Mouse (Mus musculus): ENCODE data around the gene Aqp7. TPM values are rescaled to one million over a fixed set of nuclear protein-coding genes. Genes with fewer than 3 reads are reported as not detected.

The Aqp7 gene
- polyA plus RNA-seq, 1 experiment from 2014 or later, result not detected

DNA sequence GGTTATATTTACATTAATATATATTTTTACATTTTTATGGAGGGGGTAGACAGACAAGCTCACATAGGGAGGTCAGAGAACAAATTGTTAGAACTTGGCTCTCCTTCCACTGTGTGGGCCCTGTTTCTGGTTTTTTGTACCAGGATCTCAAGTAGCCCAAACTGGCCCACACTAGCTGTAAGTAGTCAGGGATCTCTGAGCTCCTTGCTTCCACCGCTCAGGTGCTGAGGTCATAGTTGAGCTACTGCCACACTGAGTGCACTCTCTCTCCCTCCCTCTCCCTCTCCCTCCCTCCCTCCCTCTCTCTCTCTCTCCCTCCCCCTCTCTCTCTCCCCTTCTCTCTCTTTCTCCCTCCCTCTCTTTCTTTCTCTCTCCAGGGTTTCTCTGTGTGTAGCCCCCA, 8.3 kb upstream of the Aqp7 start:
- Histone ChIP-seq H3K4me1 (no peaks in the 10 kb centered on the region), H3K4me3 (replicated peaks) (no peak overlapping the region), H3K27ac (replicated peaks) (no peak overlapping the region), H3K4me2 (no peak overlapping the region), H3K27me3 (replicated peaks) (no peaks in the 10 kb centered on the region), H3K9ac (replicated peaks) (no peak overlapping the region), H3K36me3 (no peaks in the 10 kb centered on the region), H3K9me3 (replicated peaks) (no peaks in the 10 kb centered on the region)
- ATAC-seq (ENCODE audit: low FRiP score), result no peak
- 38% methylated on average over 1 of the region's 1 CpGs for WGBS

DNA sequence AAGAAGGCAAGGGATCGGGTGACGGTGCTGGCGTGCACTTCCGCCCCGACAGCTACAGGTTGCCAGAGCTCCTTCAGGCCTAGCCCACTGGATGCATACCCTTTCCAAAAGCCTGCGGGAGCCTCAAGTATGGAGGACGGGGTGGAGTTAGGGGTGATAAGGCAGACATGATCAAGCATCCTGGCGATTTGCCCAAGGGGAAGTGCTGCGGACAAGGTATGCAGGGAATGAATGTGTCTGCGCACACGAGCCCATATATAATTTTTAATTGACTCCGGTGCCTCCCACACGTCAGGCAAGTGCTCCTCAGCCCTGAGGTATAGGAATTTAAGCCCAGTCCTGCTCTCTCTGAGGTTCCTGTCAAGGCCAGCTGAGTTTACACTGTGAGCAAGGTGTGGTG, 7.2 kb upstream of the Aqp7 start:
- no peak overlapping the region for H3K27ac ChIP-seq (replicated peaks)
- H3K9ac ChIP-seq (replicated peaks), result no peak overlapping the region
- WGBS, result 82% methylated on average over 13 of the region's 13 CpGs
- ATAC-seq (ENCODE audit: low FRiP score), result no peak
- peaks cover 5% of the 10 kb centered on the region for H3K4me1 ChIP-seq
- H3K36me3 ChIP-seq, result no peaks in the 10 kb centered on the region
- no peak overlapping the region for H3K4me2 ChIP-seq
- H3K4me3 ChIP-seq (replicated peaks), result no peak overlapping the region
- no peaks in the 10 kb centered on the region for H3K9me3 ChIP-seq (replicated peaks)
- H3K27me3 ChIP-seq (replicated peaks), result no peaks in the 10 kb centered on the region

- no peak for ATAC-seq (ENCODE audit: low FRiP score)
- no peaks in the 10 kb centered on the region for H3K36me3 ChIP-seq
- 80% methylated on average over 7 of the region's 7 CpGs for WGBS
Measured at GRCm38 (mm10) chr4:41051781-41052180, 3.8 kb upstream of the Aqp7 start.

DNA sequence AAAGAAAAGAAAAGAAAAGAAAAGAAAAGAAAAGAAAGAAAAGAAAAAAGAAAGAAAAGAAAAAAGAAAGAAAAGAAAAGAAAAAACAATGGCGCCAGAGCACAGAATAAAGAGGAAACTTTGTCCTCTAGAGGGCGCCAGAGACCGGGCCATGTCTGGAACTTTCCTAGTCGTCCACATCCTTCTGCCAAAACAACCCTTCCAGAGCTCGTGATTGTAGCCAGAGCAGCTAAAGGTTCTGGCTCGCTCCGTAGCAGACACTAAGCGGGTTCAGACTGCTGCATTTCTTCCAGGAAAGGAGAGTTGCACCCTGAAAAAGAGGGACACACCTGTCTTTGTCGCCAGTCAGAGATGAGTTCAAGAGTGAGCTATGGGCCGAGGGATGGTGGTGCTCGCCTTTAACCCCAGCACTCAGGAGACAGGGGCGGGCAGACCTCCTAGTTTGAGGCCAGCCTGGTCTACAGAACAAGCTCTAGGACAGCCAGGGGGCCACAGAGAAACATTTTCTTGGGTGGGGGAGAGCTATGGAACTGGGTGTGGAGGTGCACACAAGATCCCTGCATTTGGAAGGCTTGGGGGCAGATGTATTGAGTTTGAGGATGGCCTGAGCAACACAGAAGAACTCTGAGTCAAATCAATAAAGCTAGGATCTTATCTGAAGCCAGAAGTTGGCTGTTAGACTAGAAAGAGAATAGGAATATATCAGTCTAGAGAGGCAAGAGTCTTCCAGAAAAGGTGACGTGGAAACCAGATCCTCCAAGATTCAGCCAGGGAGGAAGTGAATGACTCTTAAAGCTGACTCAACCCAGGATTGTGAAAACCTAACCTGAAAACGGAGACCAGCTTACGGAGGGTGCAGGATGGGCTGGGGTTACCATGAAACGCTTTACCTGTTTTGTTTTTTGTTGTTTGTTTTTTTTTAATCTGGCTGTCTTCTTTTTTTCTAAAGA, 3.1 kb upstream of the Aqp7 start:
- ATAC-seq (ENCODE audit: low FRiP score), result peak; percentile 79
- WGBS, result 36% methylated on average over 16 of the region's 16 CpGs
- 0 out of 2 replicates have a peak overlapping the region, but pooled peaks have one; percentile 21 for H3K4me3 ChIP-seq (replicated peaks)
- H3K36me3 ChIP-seq, result no peaks in the 10 kb centered on the region
- no peaks in the 10 kb centered on the region for H3K27me3 ChIP-seq (replicated peaks)
- H3K4me2 ChIP-seq, result peak overlapping the region; percentile 49
- H3K27ac ChIP-seq (replicated peaks), result no peak overlapping the region
- H3K9ac ChIP-seq (replicated peaks), result peak overlapping the region; percentile 36
- no peaks in the 10 kb centered on the region for H3K9me3 ChIP-seq (replicated peaks)
- peaks cover 5% of the 10 kb centered on the region for H3K4me1 ChIP-seq

More at GRCm38 (mm10) chr4:41051781-41052180, 3.8 kb upstream of the Aqp7 start:
- H3K27ac ChIP-seq (replicated peaks), result no peak overlapping the region
- peaks cover 5% of the 10 kb centered on the region for H3K4me1 ChIP-seq
- no peak overlapping the region for H3K4me2 ChIP-seq
- H3K27me3 ChIP-seq (replicated peaks), result no peaks in the 10 kb centered on the region
- no peak overlapping the region for H3K4me3 ChIP-seq (replicated peaks)
- H3K9me3 ChIP-seq (replicated peaks), result no peaks in the 10 kb centered on the region
- H3K9ac ChIP-seq (replicated peaks), result no peak overlapping the region

- Histone ChIP-seq H3K27me3 (replicated peaks) (no peaks in the 10 kb centered on the region), H3K4me2 (no peak overlapping the region), H3K4me1 (peaks cover 5% of the 10 kb centered on the region), H3K27ac (replicated peaks) (no peak overlapping the region), H3K9me3 (replicated peaks) (no peaks in the 10 kb centered on the region), H3K9ac (replicated peaks) (no peak overlapping the region), H3K4me3 (replicated peaks) (no peak overlapping the region), H3K36me3 (no peaks in the 10 kb centered on the region)
- ATAC-seq (ENCODE audit: low FRiP score), result no peak
- 70% methylated on average over 2 of the region's 2 CpGs for WGBS
Measured at GRCm38 (mm10) chr4:41048926-41049325, 987 bp upstream of the Aqp7 start.

DNA sequence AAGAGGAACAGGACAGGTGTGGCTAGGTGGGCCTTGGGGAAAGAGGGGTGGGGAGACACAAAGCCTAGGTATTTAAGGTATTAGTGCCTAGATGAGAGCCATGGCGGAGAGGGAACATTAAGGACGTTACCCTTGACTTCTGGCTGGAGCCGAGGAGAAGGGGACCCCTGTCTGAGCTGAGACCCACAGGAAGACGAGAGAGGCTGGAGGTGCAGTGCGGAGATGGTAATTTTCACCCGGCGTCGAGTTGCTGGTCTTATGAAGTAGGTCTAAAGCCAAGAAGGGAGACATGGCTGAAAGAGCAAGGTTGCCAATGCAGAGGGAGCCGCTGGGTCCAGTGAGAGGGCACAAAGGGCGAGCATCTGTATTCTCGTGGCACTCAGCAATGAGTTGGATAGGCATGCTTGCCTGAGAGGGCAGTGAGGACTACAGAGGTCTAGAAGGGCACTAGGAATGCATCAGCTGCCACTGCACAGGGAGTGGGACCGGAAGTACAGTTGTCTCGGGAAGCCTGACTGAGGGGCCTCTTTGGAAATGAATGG, 1.6 kb downstream of the Aqp7 start:
- ATAC-seq (ENCODE audit: low FRiP score), result no peak
- Histone ChIP-seq H3K4me3 (replicated peaks) (no peak overlapping the region), H3K27ac (replicated peaks) (no peak overlapping the region), H3K36me3 (no peaks in the 10 kb centered on the region), H3K9me3 (replicated peaks) (no peaks in the 10 kb centered on the region), H3K9ac (replicated peaks) (no peak overlapping the region), H3K4me1 (peaks cover 5% of the 10 kb centered on the region), H3K4me2 (no peak overlapping the region), H3K27me3 (replicated peaks) (no peaks in the 10 kb centered on the region)
- 85% methylated on average over 13 of the region's 13 CpGs for WGBS

GRCm38 (mm10) chr4:41045288-41045687, 2.7 kb downstream of the Aqp7 start:
- no peak overlapping the region for H3K4me3 ChIP-seq (replicated peaks)
- no peak overlapping the region for H3K4me2 ChIP-seq
- no peak for ATAC-seq (ENCODE audit: low FRiP score)
- H3K9me3 ChIP-seq (replicated peaks), result no peaks in the 10 kb centered on the region
- no peak overlapping the region for H3K27ac ChIP-seq (replicated peaks)
- no peaks in the 10 kb centered on the region for H3K4me1 ChIP-seq
- no peak overlapping the region for H3K9ac ChIP-seq (replicated peaks)
- 84% methylated on average over 3 of the region's 3 CpGs for WGBS
- no peaks in the 10 kb centered on the region for H3K27me3 ChIP-seq (replicated peaks)
- no peaks in the 10 kb centered on the region for H3K36me3 ChIP-seq

- Histone ChIP-seq H3K27me3 (replicated peaks) (no peaks in the 10 kb centered on the region), H3K9me3 (replicated peaks) (no peaks in the 10 kb centered on the region), H3K9ac (replicated peaks) (no peak overlapping the region), H3K4me1 (no peaks in the 10 kb centered on the region), H3K4me3 (replicated peaks) (no peak overlapping the region), H3K27ac (replicated peaks) (no peak overlapping the region), H3K36me3 (no peaks in the 10 kb centered on the region), H3K4me2 (no peak overlapping the region)
- no peak for ATAC-seq (ENCODE audit: low FRiP score)
- 85% methylated on average over 5 of the region's 5 CpGs for WGBS
Measured at GRCm38 (mm10) chr4:41043961-41044360, 4.0 kb downstream of the Aqp7 start.

- H3K27me3 ChIP-seq (replicated peaks), result no peaks in the 10 kb centered on the region
- H3K9me3 ChIP-seq (replicated peaks), result no peaks in the 10 kb centered on the region
- no peak overlapping the region for H3K9ac ChIP-seq (replicated peaks)
- no peaks in the 10 kb centered on the region for H3K4me1 ChIP-seq
- no peak overlapping the region for H3K4me2 ChIP-seq
- H3K4me3 ChIP-seq (replicated peaks), result no peak overlapping the region
- H3K27ac ChIP-seq (replicated peaks), result no peak overlapping the region
- no peak for ATAC-seq (ENCODE audit: low FRiP score)
- WGBS, result 81% methylated on average over 12 of the region's 12 CpGs
- H3K36me3 ChIP-seq, result no peaks in the 10 kb centered on the region
Measured at GRCm38 (mm10) chr4:41042880-41043279, 5.1 kb downstream of the Aqp7 start.

DNA sequence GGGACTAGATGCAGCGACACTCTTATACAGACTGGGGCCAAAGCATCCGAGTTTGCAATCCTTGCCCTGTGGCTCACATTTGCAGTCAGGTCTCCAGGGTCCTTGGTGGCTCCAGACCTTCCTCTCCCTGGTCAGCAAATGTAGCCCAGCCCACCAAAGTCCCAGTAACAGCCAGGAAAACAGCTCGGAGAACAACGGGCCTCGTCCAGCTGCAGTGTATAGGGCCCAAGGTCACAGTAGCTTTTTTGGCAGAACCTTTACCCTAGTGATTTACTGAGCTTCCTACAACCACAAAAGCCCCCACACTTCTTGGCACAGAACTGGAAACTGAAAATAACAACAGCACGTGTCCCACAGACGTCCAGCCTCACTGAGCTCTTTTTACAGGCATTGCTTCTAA, 7.0 kb downstream of the Aqp7 start:
- 75% methylated on average over 7 of the region's 7 CpGs for WGBS
- H3K4me2 ChIP-seq, result no peak overlapping the region
- no peak for ATAC-seq (ENCODE audit: low FRiP score)

DNA sequence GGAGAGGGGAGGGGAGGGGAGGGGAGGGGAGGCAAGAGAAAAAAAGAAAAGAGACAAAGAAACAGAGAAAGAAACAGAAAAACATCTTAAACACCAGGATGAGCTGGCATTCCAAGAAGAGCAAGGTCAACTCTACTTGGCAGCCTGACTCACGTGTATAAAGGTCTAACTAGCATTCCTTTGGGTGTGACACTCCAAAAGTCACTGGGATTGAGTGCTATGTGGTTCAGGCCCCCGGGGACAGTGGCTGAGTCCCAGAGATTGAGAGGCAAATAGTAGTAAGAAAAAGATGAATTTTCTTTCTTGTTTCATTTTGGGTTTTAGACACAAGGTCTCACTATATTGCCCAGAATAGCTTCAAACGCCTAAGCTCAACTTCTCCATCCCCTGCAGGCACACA, 10.0 kb downstream of the Aqp7 start:
- 67% methylated on average over 3 of the region's 3 CpGs for WGBS
- ATAC-seq (ENCODE audit: low FRiP score), result no peak
- no peak overlapping the region for H3K4me2 ChIP-seq

More for the DNA sequence above, 7.0 kb downstream of the Aqp7 start:
- H3K9ac ChIP-seq (replicated peaks), result no peak overlapping the region
- no peaks in the 10 kb centered on the region for H3K36me3 ChIP-seq
- H3K27ac ChIP-seq (replicated peaks), result no peak overlapping the region
- H3K27me3 ChIP-seq (replicated peaks), result no peaks in the 10 kb centered on the region
- no peaks in the 10 kb centered on the region for H3K4me1 ChIP-seq
- H3K4me3 ChIP-seq (replicated peaks), result no peak overlapping the region
- H3K9me3 ChIP-seq (replicated peaks), result no peaks in the 10 kb centered on the region

DNA sequence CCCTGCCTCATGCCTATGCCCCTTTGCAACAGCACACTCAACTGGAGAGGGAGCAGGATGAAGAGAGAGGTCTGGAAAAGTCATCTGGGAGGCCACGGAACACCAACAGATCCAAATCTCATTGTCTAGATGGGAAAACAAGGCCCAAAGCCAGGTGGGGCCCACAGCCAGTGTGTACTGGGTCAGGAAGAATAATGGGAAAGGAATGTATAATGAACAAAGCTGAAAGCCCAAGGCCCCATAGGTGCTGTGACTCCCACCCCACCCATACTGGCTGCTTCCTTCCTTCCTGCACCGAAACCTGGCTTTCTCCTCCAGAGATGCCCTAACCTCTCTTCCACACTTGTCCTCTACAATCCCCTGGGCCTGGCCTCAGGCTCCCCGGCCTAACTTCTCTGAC, 16.7 kb downstream of the Aqp7 start:
- Histone ChIP-seq H3K4me2 (no peak overlapping the region), H3K9ac (replicated peaks) (no peak overlapping the region), H3K4me3 (replicated peaks) (no peak overlapping the region), H3K9me3 (replicated peaks) (no peaks in the 10 kb centered on the region), H3K4me1 (no peaks in the 10 kb centered on the region), H3K27ac (replicated peaks) (no peak overlapping the region), H3K27me3 (replicated peaks) (no peaks in the 10 kb centered on the region), H3K36me3 (peaks cover 11% of the 10 kb centered on the region)
- no peak for ATAC-seq (ENCODE audit: low FRiP score)
- 94% methylated on average over 3 of the region's 3 CpGs for WGBS

More for the DNA sequence above, 10.0 kb downstream of the Aqp7 start:
- Histone ChIP-seq H3K4me3 (replicated peaks) (no peak overlapping the region), H3K4me1 (no peaks in the 10 kb centered on the region), H3K27me3 (replicated peaks) (no peaks in the 10 kb centered on the region), H3K9me3 (replicated peaks) (no peaks in the 10 kb centered on the region), H3K27ac (replicated peaks) (no peak overlapping the region), H3K9ac (replicated peaks) (no peak overlapping the region), H3K36me3 (no peaks in the 10 kb centered on the region)

Data from neural tube, embryonic 15.5 days (tissue).